Mouse (Mus musculus): Measurements from ENCODE around the gene Calm5. TPM values are rescaled to one million over a fixed set of nuclear protein-coding genes. Genes with fewer than 3 reads are reported as not detected.
"Not testable (repeated sequence)": the region's sequence is repeated elsewhere in the genome, so short reads cannot be mapped to it uniquely, and the experiment has no call there.

Gene Calm5
- polyA plus RNA-seq (2012; rRNA removed) = not detected in 2 replicates

DNA sequence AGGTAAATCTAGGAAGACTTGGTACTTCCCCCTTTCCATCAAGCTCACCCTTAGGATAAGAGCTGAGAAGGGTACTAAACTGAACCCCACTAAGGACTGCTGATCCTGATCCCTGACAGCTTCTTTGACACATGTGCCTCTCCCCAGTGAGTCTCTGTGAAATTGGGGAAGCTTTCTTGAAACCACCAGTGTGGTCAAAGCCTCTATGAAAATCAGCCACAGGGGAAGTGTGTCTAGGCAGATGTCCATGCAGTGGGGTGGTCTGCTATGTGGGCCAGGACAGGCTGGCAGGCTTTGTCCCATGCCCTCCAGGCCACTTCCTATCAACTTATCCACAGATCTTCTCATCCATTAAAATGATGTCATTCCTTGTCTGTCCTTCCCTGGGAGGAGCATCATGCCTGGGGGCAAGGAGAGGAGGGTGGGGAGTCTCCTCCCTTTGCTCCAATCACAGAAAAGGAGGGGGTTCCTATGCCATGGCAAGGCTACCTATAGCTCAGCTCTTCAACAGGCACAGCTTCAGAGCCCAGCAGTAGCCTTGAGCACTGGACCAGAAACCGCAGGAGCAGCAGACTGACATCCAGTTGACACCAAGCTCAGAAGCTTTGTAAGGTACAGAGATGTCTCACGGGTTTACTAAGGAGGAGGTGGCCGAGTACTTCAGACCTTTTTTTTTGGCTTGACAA, at the start of gene Calm5:
TSS of gene Calm5 (plus strand) at position 526 of the 686 bp plus-strand sequence.
- H3K4me3 ChIP-seq (ENCODE audit: extremely low read depth, insufficient read depth, insufficient read length); H3K36me3 ChIP-seq (ENCODE audit: control insufficient read depth, insufficient read depth, low read length); H3K27me3 ChIP-seq (ENCODE audit: control insufficient read depth, insufficient read depth, low read length); H3K4me1 ChIP-seq (ENCODE audit: control insufficient read depth, insufficient read depth, insufficient read length); DNase-seq (ENCODE audit: low read depth in 1 of 2, low spot score in 2 of 2); H3K27ac ChIP-seq (ENCODE audit: insufficient read depth, low read length): not testable (repeated sequence)
- 37% methylated on average over 3 of the region's 3 CpGs for WGBS

DNA sequence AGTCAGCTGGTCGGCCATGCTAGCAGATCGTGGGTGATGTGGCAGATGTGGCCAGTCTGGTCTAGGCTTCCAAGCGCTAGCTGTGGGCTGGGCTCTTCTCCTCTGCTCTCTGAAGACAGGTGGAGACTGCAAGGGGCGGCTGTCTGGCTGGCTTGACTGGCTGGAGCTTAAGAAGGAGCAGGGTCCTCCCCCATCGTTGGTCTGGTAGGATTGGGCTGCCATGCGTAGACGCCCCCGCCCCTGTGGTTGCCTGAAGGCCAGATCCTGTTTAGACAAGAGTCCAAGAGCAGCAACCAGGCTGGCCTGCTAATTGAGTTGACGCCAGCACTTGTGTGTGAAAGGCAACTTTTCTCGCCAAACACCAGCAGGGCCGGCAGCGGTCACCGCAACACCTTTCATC, 49.8 kb upstream of the Calm5 start, which contains the start of gene Calml3:
TSS of gene Calml3 (minus strand) at position 131 of the 400 bp plus-strand sequence.
- no peak within 1 kb of the TSS for H3K4me3 ChIP-seq (ENCODE audit: extremely low read depth, insufficient read depth, insufficient read length)
- no peak for TF ChIP-seq CTCF (IDR thresholded peaks at IDR 0.05; ENCODE audit: extremely low read depth, insufficient read depth, insufficient read length, insufficient replicate concordance)
- no peak for TF ChIP-seq POLR2A (IDR thresholded peaks at IDR 0.05; ENCODE audit: low read depth, low read length)
- DNase-seq (ENCODE audit: low read depth in 1 of 2, low spot score in 2 of 2) = no peak
- H3K36me3 ChIP-seq (ENCODE audit: control insufficient read depth, insufficient read depth, low read length) = no peaks in the 10 kb centered on the region
- H3K4me1 ChIP-seq (ENCODE audit: control insufficient read depth, insufficient read depth, insufficient read length) = no peaks in the 10 kb centered on the region
- no peak within 1 kb of the TSS for H3K27ac ChIP-seq (ENCODE audit: insufficient read depth, low read length)
- H3K27me3 ChIP-seq (ENCODE audit: control insufficient read depth, insufficient read depth, low read length) = no peaks in the 10 kb centered on the region
- WGBS = 86% methylated on average over 13 of the region's 13 CpGs

- TF ChIP-seq CTCF (IDR thresholded peaks at IDR 0.05; ENCODE audit: extremely low read depth, insufficient read depth, insufficient read length, insufficient replicate concordance) = no peak
- no peak for TF ChIP-seq POLR2A (IDR thresholded peaks at IDR 0.05; ENCODE audit: low read depth, low read length)
- no peaks in the 10 kb centered on the region for H3K36me3 ChIP-seq (ENCODE audit: control insufficient read depth, insufficient read depth, low read length)
- 71% methylated on average over 2 of the region's 2 CpGs for WGBS
- no peak for DNase-seq (ENCODE audit: low read depth in 1 of 2, low spot score in 2 of 2)
- H3K4me1 ChIP-seq (ENCODE audit: control insufficient read depth, insufficient read depth, insufficient read length) = no peaks in the 10 kb centered on the region
- no peak overlapping the region for H3K4me3 ChIP-seq (ENCODE audit: extremely low read depth, insufficient read depth, insufficient read length)
- H3K27ac ChIP-seq (ENCODE audit: insufficient read depth, low read length) = no peak overlapping the region
- no peaks in the 10 kb centered on the region for H3K27me3 ChIP-seq (ENCODE audit: control insufficient read depth, insufficient read depth, low read length)
Observed at GRCm38 (mm10) chr13:3805132-3805531, 48.8 kb upstream of the Calm5 start.

GRCm38 (mm10) chr13:3805638-3806037, 48.3 kb upstream of the Calm5 start:
- Histone ChIP-seq H3K27me3 (ENCODE audit: control insufficient read depth, insufficient read depth, low read length) (no peaks in the 10 kb centered on the region), H3K36me3 (ENCODE audit: control insufficient read depth, insufficient read depth, low read length) (no peaks in the 10 kb centered on the region), H3K27ac (ENCODE audit: insufficient read depth, low read length) (no peak overlapping the region), H3K4me1 (ENCODE audit: control insufficient read depth, insufficient read depth, insufficient read length) (no peaks in the 10 kb centered on the region), H3K4me3 (ENCODE audit: extremely low read depth, insufficient read depth, insufficient read length) (no peak overlapping the region)
- WGBS = 42% methylated on average over 5 of the region's 5 CpGs
- no peak for DNase-seq (ENCODE audit: low read depth in 1 of 2, low spot score in 2 of 2)
- TF ChIP-seq CTCF (IDR thresholded peaks at IDR 0.05; ENCODE audit: extremely low read depth, insufficient read depth, insufficient read length, insufficient replicate concordance) (no peak), POLR2A (IDR thresholded peaks at IDR 0.05; ENCODE audit: low read depth, low read length) (no peak)

GRCm38 (mm10) chr13:3807131-3807827, 46.7 kb upstream of the Calm5 start:
- Histone ChIP-seq H3K27me3 (ENCODE audit: control insufficient read depth, insufficient read depth, low read length) (no peaks in the 10 kb centered on the region), H3K4me1 (ENCODE audit: control insufficient read depth, insufficient read depth, insufficient read length) (no peaks in the 10 kb centered on the region), H3K27ac (ENCODE audit: insufficient read depth, low read length) (no peak overlapping the region), H3K36me3 (ENCODE audit: control insufficient read depth, insufficient read depth, low read length) (no peaks in the 10 kb centered on the region), H3K4me3 (ENCODE audit: extremely low read depth, insufficient read depth, insufficient read length) (no peak overlapping the region)
- no peak for TF ChIP-seq POLR2A (IDR thresholded peaks at IDR 0.05; ENCODE audit: low read depth, low read length)
- no peak for TF ChIP-seq CTCF (IDR thresholded peaks at IDR 0.05; ENCODE audit: extremely low read depth, insufficient read depth, insufficient read length, insufficient replicate concordance)
- WGBS = 86% methylated on average over 7 of the region's 7 CpGs
- DNase-seq (ENCODE audit: low read depth in 1 of 2, low spot score in 2 of 2) = no peak

DNA sequence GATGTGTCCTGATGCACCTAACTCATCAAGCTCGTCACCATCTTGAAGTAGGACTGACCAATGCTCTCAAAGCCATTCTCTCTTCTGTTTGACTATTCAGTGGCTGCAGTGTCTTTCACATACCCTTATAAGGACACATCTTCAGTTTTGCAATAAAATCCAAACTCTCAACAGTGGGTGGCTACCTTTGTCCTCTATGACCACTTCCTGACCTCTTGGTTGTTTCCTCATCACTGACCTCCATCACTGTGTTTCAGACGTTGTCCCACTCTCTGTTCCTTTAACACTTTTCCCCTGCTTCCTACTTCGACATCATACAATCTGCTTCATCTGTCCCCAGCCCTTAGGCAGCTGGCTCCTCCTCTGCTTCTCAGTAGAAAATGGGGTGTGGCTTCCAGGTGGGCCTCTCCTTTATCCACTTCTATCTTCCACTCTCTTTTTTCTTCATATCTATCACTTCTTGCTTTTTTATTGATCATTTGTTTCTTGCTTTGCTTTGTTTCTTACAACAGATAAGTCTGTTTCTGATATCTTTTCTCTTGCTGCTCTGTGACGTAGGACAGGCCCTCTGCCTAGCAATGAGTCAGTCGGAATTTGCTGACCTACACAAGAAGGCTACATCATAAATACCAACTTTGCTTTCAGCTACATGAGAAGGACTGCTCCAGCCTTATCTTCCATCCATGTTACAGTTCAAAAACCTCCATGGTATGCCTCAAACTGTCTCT, 35.8 kb upstream of the Calm5 start:
- DNase-seq (ENCODE audit: low read depth in 1 of 2, low spot score in 2 of 2) = no peak
- Histone ChIP-seq H3K4me3 (ENCODE audit: extremely low read depth, insufficient read depth, insufficient read length) (no peak overlapping the region), H3K4me1 (ENCODE audit: control insufficient read depth, insufficient read depth, insufficient read length) (no peaks in the 10 kb centered on the region; the same call in 1 of the 2 replicates), H3K27me3 (ENCODE audit: control insufficient read depth, insufficient read depth, low read length) (no peaks in the 10 kb centered on the region), H3K36me3 (ENCODE audit: control insufficient read depth, insufficient read depth, low read length) (no peaks in the 10 kb centered on the region), H3K27ac (ENCODE audit: insufficient read depth, low read length) (no peak overlapping the region)
- 70% methylated on average over 5 of the region's 5 CpGs for WGBS
- TF ChIP-seq CTCF (IDR thresholded peaks at IDR 0.05; ENCODE audit: extremely low read depth, insufficient read depth, insufficient read length, insufficient replicate concordance) (no peak), POLR2A (IDR thresholded peaks at IDR 0.05; ENCODE audit: low read depth, low read length) (no peak)

All from spleen, adult 2 months (tissue).